Mouse (Mus musculus) limb, embryonic 14.5 days (tissue): ENCODE data around the gene Tcp11l2. TPM values are rescaled to one million over a fixed set of nuclear protein-coding genes. Genes with fewer than 3 reads are reported as not detected.

ENCODE experiments used
- ATAC-seq: fragments of 200-750 bp; cut with Nextera tagmentation; 2 replicates; pipeline ENCODE4 v1.8.0; 2017; ENCODE audit warnings: low read depth, moderate number of reproducible peaks, moderate TSS enrichment; ENCODE audit not compliant: low FRiP score
- DNase-seq: peaks from one replicate; pipeline ENCODE4 v3.0.0-alpha.2; 2015; ENCODE audit warnings: low spot score
- H3K27ac ChIP-seq: fragments of 300-500 bp; sonication (generic); replicated peaks from 2 replicates; pipeline ENCODE4 v1.5.1; 2014; ENCODE audit warnings: low read depth, mild to moderate bottlenecking, low read length, moderate library complexity, mixed read lengths
- H3K27me3 ChIP-seq: fragments of 300-500 bp; sonication (generic); 2 replicates; pipeline ENCODE4 v1.6.1; 2014; ENCODE audit warnings: low read length, mixed read lengths; ENCODE audit not compliant: control insufficient read depth, insufficient read depth
- H3K36me3 ChIP-seq: fragments of 300-500 bp; sonication (generic); 2 replicates; pipeline ENCODE4 v1.6.1; 2014; ENCODE audit warnings: mild to moderate bottlenecking, low read length, moderate library complexity, mixed read lengths; ENCODE audit not compliant: control insufficient read depth, insufficient read depth
- H3K4me1 ChIP-seq: fragments of 300-500 bp; sonication (generic); 2 replicates; pipeline ENCODE4 v1.6.1; 2014; ENCODE audit warnings: antibody characterized with exemption, low read length, mixed read lengths; ENCODE audit not compliant: control insufficient read depth, insufficient read depth
- H3K4me2 ChIP-seq: fragments of 300-500 bp; sonication (generic); replicated peaks from 2 replicates; pipeline ENCODE4 v1.6.1; 2014; ENCODE audit warnings: low read depth, mild to moderate bottlenecking, low read length, moderate library complexity; ENCODE audit not compliant: severe bottlenecking
- H3K4me3 ChIP-seq: fragments of 300-500 bp; sonication (generic); replicated peaks from 2 replicates; pipeline ENCODE4 v1.5.1; 2014; ENCODE audit warnings: low read length
- H3K9ac ChIP-seq: fragments of 300-500 bp; sonication (generic); 2 replicates; pipeline ENCODE4 v1.6.1; 2014; ENCODE audit warnings: mild to moderate bottlenecking, low read depth, low read length, moderate library complexity; ENCODE audit not compliant: severe bottlenecking
- H3K9me3 ChIP-seq: fragments of 300-500 bp; sonication (generic); 2 replicates; pipeline ENCODE4 v1.6.1; 2016; ENCODE audit warnings: low read length; ENCODE audit not compliant: control insufficient read depth
- POLR2A ChIP-seq: fragments of 200-500 bp; IDR thresholded peaks from 2 replicates; pipeline ENCODE4 v1.8.0; 2012; ENCODE audit warnings: inconsistent platforms, mild to moderate bottlenecking, moderate library complexity, borderline replicate concordance; ENCODE audit not compliant: insufficient read depth, insufficient read length; ENCODE audit errors: extremely low read depth
- WGBS: fragments of 180-500 bp; shearing (Covaris S2); extraction: QIAGEN DNeasy Blood & Tissue Kit; methylation state at CpG from one replicate; pipeline ENCODE4 v1.1.7; 2014; 5-methylcytosine and 5-hydroxymethylcytosine counted together
- polyA plus RNA-seq, 2 experiments: library from polyadenylated mRNA; depleted of rRNA in 1 of 2; stranded (reverse) in 1 of 2; unstranded in 1 of 2; fragments of >200 nt; fragmentation: Nextera tagmentation in 1 of 2; extraction: Ambion mirVana in 1 of 2; gene quantifications; 2 replicates each; pipeline versions ENCODE4 v1.2.1 to v1.2.3; 2012 to 2014

The Tcp11l2 gene
- polyA plus RNA-seq, 2 experiments, result 15.8 to 20.0 TPM

GRCm38 (mm10) chr10:84592745-84593144 lies 16.3 kb downstream of the Tcp11l2 start:
- Histone ChIP-seq H3K4me2 (no peak overlapping the region), H3K9me3 (no peaks in the 10 kb centered on the region), H3K9ac (no peak overlapping the region), H3K27ac (no peak overlapping the region), H3K4me3 (no peak overlapping the region), H3K4me1 (no peaks in the 10 kb centered on the region), H3K27me3 (no peaks in the 10 kb centered on the region), H3K36me3 (peaks cover 25% of the 10 kb centered on the region)
- DNase-seq (no peak), ATAC-seq (no peak)
- 48% methylated on average over 3 of the region's 3 CpGs for WGBS
- TF ChIP-seq POLR2A, result no peak

GRCm38 (mm10) chr10:84597127-84597785 lies 20.8 kb downstream of the Tcp11l2 start:
- H3K4me2 ChIP-seq, result no peak overlapping the region
- no peaks in the 10 kb centered on the region for H3K27me3 ChIP-seq
- no peak overlapping the region for H3K4me3 ChIP-seq
- no peaks in the 10 kb centered on the region for H3K4me1 ChIP-seq
- peak; percentile 24 for DNase-seq
- TF ChIP-seq POLR2A, result no peak
- no peak for ATAC-seq
- H3K27ac ChIP-seq, result no peak overlapping the region
- H3K9me3 ChIP-seq, result no peaks in the 10 kb centered on the region
- H3K9ac ChIP-seq, result no peak overlapping the region
- 61% methylated on average over 3 of the region's 3 CpGs for WGBS
- H3K36me3 ChIP-seq, result peaks cover 6% of the 10 kb centered on the region

- no peak overlapping the region for H3K4me3 ChIP-seq
- TF ChIP-seq POLR2A, result no peak
- H3K4me2 ChIP-seq, result no peak overlapping the region
- no peak overlapping the region for H3K27ac ChIP-seq
- no peak for ATAC-seq
- H3K36me3 ChIP-seq, result peaks cover 6% of the 10 kb centered on the region
- DNase-seq, result no peak
- H3K4me1 ChIP-seq, result no peaks in the 10 kb centered on the region
- H3K9me3 ChIP-seq, result no peaks in the 10 kb centered on the region
- H3K27me3 ChIP-seq, result no peaks in the 10 kb centered on the region
- no peak overlapping the region for H3K9ac ChIP-seq
- 56% methylated on average over 1 of the region's 1 CpGs for WGBS
Observed at GRCm38 (mm10) chr10:84598172-84598571, 21.7 kb downstream of the Tcp11l2 start.

GRCm38 (mm10) chr10:84600136-84600535 lies 23.7 kb downstream of the Tcp11l2 start:
- no peaks in the 10 kb centered on the region for H3K27me3 ChIP-seq
- no peaks in the 10 kb centered on the region for H3K4me1 ChIP-seq
- 81% methylated on average over 6 of the region's 6 CpGs for WGBS
- no peak for DNase-seq
- H3K27ac ChIP-seq, result no peak overlapping the region
- peaks cover 7% of the 10 kb centered on the region for H3K36me3 ChIP-seq
- H3K9me3 ChIP-seq, result no peaks in the 10 kb centered on the region
- no peak for ATAC-seq
- TF ChIP-seq POLR2A, result no peak
- H3K4me3 ChIP-seq, result no peak overlapping the region
- no peak overlapping the region for H3K4me2 ChIP-seq
- H3K9ac ChIP-seq, result no peak overlapping the region

GRCm38 (mm10) chr10:84604335-84604734 lies 27.9 kb downstream of the Tcp11l2 start:
- WGBS, result 58% methylated on average over 1 of the region's 1 CpGs

More at GRCm38 (mm10) chr10:84604335-84604734, 27.9 kb downstream of the Tcp11l2 start:
- H3K4me3 ChIP-seq, result no peak overlapping the region
- no peak for ATAC-seq
- no peak overlapping the region for H3K27ac ChIP-seq
- no peak overlapping the region for H3K4me2 ChIP-seq
- no peak for TF ChIP-seq POLR2A
- H3K27me3 ChIP-seq, result no peaks in the 10 kb centered on the region
- no peaks in the 10 kb centered on the region for H3K4me1 ChIP-seq
- no peak overlapping the region for H3K9ac ChIP-seq
- peaks cover 3% of the 10 kb centered on the region; the same call in 1 of the 2 replicates for H3K36me3 ChIP-seq
- no peak for DNase-seq
- no peaks in the 10 kb centered on the region for H3K9me3 ChIP-seq
